Mouse (Mus musculus) adrenal gland, postnatal 36 days (tissue): Measurements from ENCODE around the gene Olfr152. TPM values are rescaled to one million over a fixed set of nuclear protein-coding genes. Genes with fewer than 3 reads are reported as not detected.

Experiments
- DNase-seq, 2 experiments: peaks; one replicate each; pipeline ENCODE4 v3.0.0; 2021; ENCODE audit warnings: mixed read lengths in 1 of 2
- long read RNA-seq, 2 experiments: library from polyadenylated mRNA; stranded (forward); transcript quantifications; one replicate each; pipeline ENCODE4 v2.0.0; 2021; ENCODE audit warnings: borderline sequencing depth in 2 of 2
- total RNA-seq, 2 experiments: library from RNA; stranded (reverse); gene quantifications; 2 replicates each; pipeline ENCODE4 v1.2.3; 2021

Olfr152 gene
- not detected for total RNA-seq
- long read RNA-seq, experiment 1 = 0 reads
- long read RNA-seq, experiment 2 = 0 reads

GRCm38 (mm10) chr2:87779183-87779582 lies at the start of gene Olfr152:
TSS of gene Olfr152 (plus strand) at chr2:87779483.
- no peak for DNase-seq

- no peak for DNase-seq
These were observed 39.4 kb upstream of the Olfr152 start, which contains the start of gene Olfr1138 for GRCm38 (mm10) chr2:87739878-87740277. TSS of gene Olfr1138 (minus strand) at chr2:87739978.

- no peak for DNase-seq
These were observed 35.8 kb upstream of the Olfr152 start, which contains the start of gene Olfr1140 for GRCm38 (mm10) chr2:87743452-87743851. TSS of gene Olfr1140 (plus strand) at chr2:87743752.

GRCm38 (mm10) chr2:87753891-87754290 lies 25.4 kb upstream of the Olfr152 start, which contains the start of gene Olfr1141:
TSS of gene Olfr1141 (minus strand) at chr2:87753991.
- DNase-seq = no peak

- DNase-seq = no peak
These were observed 3.1 kb upstream of the Olfr152 start for GRCm38 (mm10) chr2:87776143-87776542.

- no peak for DNase-seq
These were observed 21.0 kb downstream of the Olfr152 start, which contains the start of gene Olfr1143 for GRCm38 (mm10) chr2:87800292-87800691. TSS of gene Olfr1143 (plus strand) at chr2:87800592.

- no peak for DNase-seq
These were observed 30.2 kb downstream of the Olfr152 start, which contains the start of gene Olfr1145 for GRCm38 (mm10) chr2:87809522-87809921. TSS of gene Olfr1145 (plus strand) at chr2:87809822.

- no peak for DNase-seq
These were observed 51.0 kb downstream of the Olfr152 start, which contains the start of gene Olfr1148 for GRCm38 (mm10) chr2:87830233-87830632. TSS of gene Olfr1148 (plus strand) at chr2:87830533.

Other genes starting within 250 kb of the Olfr152 start
- gene Olfr153, start 247.7 kb upstream of the Olfr152 start, total RNA-seq = not detected
- gene Olfr1128, start 233.9 kb upstream of the Olfr152 start, total RNA-seq = not detected
- not detected for gene Olfr1129, start 205.6 kb upstream of the Olfr152 start, total RNA-seq
- gene Olfr1130, start 173.3 kb upstream of the Olfr152 start, total RNA-seq = not detected
- gene Olfr1131, start 152.4 kb upstream of the Olfr152 start, total RNA-seq = not detected
- not detected for gene Olfr1132, start 141.9 kb upstream of the Olfr152 start, total RNA-seq
- gene Olfr1133, start 132.1 kb upstream of the Olfr152 start, total RNA-seq = not detected
- gene Olfr1134, start 121.0 kb upstream of the Olfr152 start, total RNA-seq = not detected
- gene Olfr1135, start 105.8 kb upstream of the Olfr152 start, total RNA-seq = not detected
- gene Olfr1136, start 85.5 kb upstream of the Olfr152 start, total RNA-seq = not detected
- not detected for gene Olfr1137, start 66.3 kb upstream of the Olfr152 start, total RNA-seq
- not detected for gene Olfr1138, start 39.5 kb upstream of the Olfr152 start, total RNA-seq
- not detected for gene Olfr1140, start 35.7 kb upstream of the Olfr152 start, total RNA-seq
- not detected for gene Olfr1141, start 25.5 kb upstream of the Olfr152 start, total RNA-seq
- not detected for gene Olfr1143, start 21.1 kb downstream of the Olfr152 start, total RNA-seq
- gene Olfr1145, start 30.3 kb downstream of the Olfr152 start, total RNA-seq = not detected
- not detected for gene Olfr1148, start 51.0 kb downstream of the Olfr152 start, total RNA-seq
- not detected for gene Olfr1150-ps1, start 64.5 kb downstream of the Olfr152 start, total RNA-seq
- gene Olfr1151, start 76.4 kb downstream of the Olfr152 start, total RNA-seq = not detected
- not detected for gene Olfr1152, start 87.0 kb downstream of the Olfr152 start, total RNA-seq
- not detected for gene Olfr1153, start 115.5 kb downstream of the Olfr152 start, total RNA-seq
- gene Olfr1154, start 125.7 kb downstream of the Olfr152 start, total RNA-seq = not detected
- gene Olfr1155, start 165.7 kb downstream of the Olfr152 start, total RNA-seq = not detected
- not detected for gene Olfr1156, start 173.6 kb downstream of the Olfr152 start, total RNA-seq
- gene Olfr1157, start 188.8 kb downstream of the Olfr152 start, total RNA-seq = not detected
- gene Olfr74, start 195.2 kb downstream of the Olfr152 start, total RNA-seq = not detected
- not detected for gene Olfr1158, start 210.6 kb downstream of the Olfr152 start, total RNA-seq
- gene Olfr1160, start 228.8 kb downstream of the Olfr152 start, total RNA-seq = not detected
- gene Olfr1161, start 243.3 kb downstream of the Olfr152 start, total RNA-seq = not detected